Mouse (Mus musculus): ENCODE data around the gene Plekhg5.

GRCm38 (mm10) chr4:152022506-152022905 lies 49.8 kb upstream of the Plekhg5 start:
- TF ChIP-seq CTCF (IDR thresholded peaks at IDR 0.05) (no peak), EP300 (IDR thresholded peaks at IDR 0.05) (peak; percentile 27; the same call in 1 of the 2 replicates)
